Mouse (Mus musculus): ENCODE results near the gene Ccdc110. TPM values are rescaled to one million over a fixed set of nuclear protein-coding genes. Genes with fewer than 3 reads are reported as not detected.

Gene Ccdc110
- not detected in 2 replicates for polyA plus RNA-seq (2012)

DNA sequence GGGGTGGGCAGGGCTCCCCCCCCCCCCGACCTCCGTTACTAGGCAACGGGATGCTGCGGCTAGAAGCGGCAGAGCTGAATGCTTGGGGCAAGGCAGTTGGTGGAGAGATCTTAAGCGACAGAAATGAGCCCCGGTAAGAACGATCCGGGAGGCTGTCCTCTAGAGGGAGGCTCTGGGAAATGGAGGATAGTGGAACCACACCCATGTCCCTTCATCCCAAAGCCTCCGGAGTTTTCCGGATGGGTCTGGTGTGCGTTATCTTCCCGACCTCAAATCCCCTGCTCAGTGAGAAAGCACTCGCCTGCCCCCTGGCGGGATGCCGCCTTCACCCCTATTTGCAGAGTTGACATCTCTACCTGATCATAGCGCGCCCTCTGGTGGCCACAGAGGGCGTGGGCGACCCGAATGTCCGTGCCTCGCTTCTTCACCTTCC lies at the start of gene Ccdc110:
Gene Ccdc110, plus strand, starts transcription at position 38 of the 433 bp plus-strand sequence.
- TF ChIP-seq TAL1 (IDR thresholded peaks at IDR 0.05; ENCODE audit: low read length) (no peak), GATA1 (IDR thresholded peaks at IDR 0.05; ENCODE audit: low read length) (no peak)
- Histone ChIP-seq H3K4me3 (replicated peaks) (no peak within 1 kb of the TSS), H3K4me1 (ENCODE audit: control insufficient read depth) (peaks cover 2% of the 10 kb centered on the region; the same call in 1 of the 2 replicates), H3K9me3 (ENCODE audit: control insufficient read depth, low read length) (no peaks in the 10 kb centered on the region; the same call in 1 of the 2 replicates), H3K27me3 (ENCODE audit: control insufficient read depth) (no peaks in the 10 kb centered on the region), H3K36me3 (ENCODE audit: control insufficient read depth) (no peaks in the 10 kb centered on the region)

DNA sequence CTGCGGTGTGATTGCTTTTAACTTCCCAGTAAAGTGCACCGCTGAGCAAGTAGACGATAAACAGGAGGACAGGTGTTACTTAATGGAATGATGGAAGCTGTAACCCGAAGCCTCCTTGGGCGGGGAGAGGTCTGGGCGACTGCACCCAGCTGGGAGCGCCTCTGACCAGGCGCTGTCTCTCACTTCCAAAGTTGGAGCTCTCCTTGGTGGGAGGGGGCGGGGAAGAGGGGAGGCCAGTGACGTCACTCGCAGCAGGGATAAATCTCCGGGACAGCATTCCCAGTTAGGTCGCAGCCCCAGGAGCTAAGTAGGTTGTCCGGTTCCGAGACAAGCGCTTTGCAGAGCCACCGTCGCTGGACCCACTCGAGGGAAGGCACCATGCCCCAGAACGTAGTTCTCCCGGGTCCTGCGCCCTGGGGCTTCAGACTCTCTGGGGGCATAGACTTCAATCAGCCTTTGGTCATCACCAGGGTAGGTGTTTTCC lies 49.2 kb upstream of the Ccdc110 start, which contains the start of gene Pdlim3:
Gene Pdlim3, plus strand, starts transcription at position 260 of the 484 bp plus-strand sequence.
- no peak for TF ChIP-seq TAL1 (IDR thresholded peaks at IDR 0.05; ENCODE audit: low read length)
- TF ChIP-seq GATA1 (IDR thresholded peaks at IDR 0.05; ENCODE audit: low read length) = no peak
- Histone ChIP-seq H3K36me3 (ENCODE audit: control insufficient read depth) (no peaks in the 10 kb centered on the region), H3K4me1 (ENCODE audit: control insufficient read depth) (no peaks in the 10 kb centered on the region), H3K27me3 (ENCODE audit: control insufficient read depth) (peaks cover 19% of the 10 kb centered on the region), H3K4me3 (replicated peaks) (no peak within 1 kb of the TSS), H3K9me3 (ENCODE audit: control insufficient read depth, low read length) (no peaks in the 10 kb centered on the region)

DNA sequence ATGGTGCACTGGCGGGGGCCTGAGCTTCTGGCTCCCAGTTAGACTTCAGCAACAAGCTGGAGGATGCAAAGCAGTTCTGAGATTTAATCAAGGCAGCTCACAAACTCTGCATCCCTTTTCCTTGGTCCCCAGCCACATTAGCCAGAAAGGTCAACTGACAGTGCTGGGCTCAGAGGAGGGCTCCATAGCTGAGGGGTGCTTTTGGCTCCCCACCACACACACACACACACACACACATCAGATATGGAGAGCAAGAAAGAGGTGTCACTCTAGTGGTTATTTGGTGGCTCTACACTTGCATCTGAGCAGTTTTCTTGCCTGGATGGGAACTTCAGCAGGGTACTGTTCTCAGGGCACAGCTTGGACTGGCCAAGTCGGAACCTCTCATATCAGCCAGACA lies 48.6 kb upstream of the Ccdc110 start:
- Histone ChIP-seq H3K9me3 (ENCODE audit: control insufficient read depth, low read length) (no peaks in the 10 kb centered on the region), H3K27me3 (ENCODE audit: control insufficient read depth) (peaks cover 19% of the 10 kb centered on the region), H3K4me3 (replicated peaks) (no peak overlapping the region), H3K36me3 (ENCODE audit: control insufficient read depth) (no peaks in the 10 kb centered on the region), H3K4me1 (ENCODE audit: control insufficient read depth) (no peaks in the 10 kb centered on the region)
- TF ChIP-seq TAL1 (IDR thresholded peaks at IDR 0.05; ENCODE audit: low read length) = no peak
- no peak for TF ChIP-seq GATA1 (IDR thresholded peaks at IDR 0.05; ENCODE audit: low read length)

DNA sequence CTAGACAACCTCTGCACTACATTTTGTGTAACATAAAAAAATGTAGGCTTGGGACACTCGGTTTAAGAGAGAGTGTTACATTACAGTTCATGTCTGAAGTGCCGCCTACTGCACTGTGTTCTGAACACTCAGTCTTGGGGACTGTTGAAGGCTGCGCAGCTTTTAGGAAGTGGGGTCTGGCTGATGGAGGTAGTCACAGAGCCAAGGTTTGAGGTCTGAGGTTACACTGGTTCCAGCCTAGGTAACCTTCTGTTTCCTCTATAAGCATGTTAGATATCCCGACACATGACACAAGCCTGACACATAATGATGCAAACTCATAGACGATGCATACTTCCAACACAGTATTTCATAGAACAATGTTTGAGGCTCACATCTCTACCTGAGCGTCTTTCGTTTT lies 44.7 kb upstream of the Ccdc110 start:
- Histone ChIP-seq H3K36me3 (ENCODE audit: control insufficient read depth) (no peaks in the 10 kb centered on the region), H3K4me1 (ENCODE audit: control insufficient read depth) (no peaks in the 10 kb centered on the region), H3K27me3 (ENCODE audit: control insufficient read depth) (peaks cover 12% of the 10 kb centered on the region), H3K4me3 (replicated peaks) (no peak overlapping the region), H3K9me3 (ENCODE audit: control insufficient read depth, low read length) (no peaks in the 10 kb centered on the region)
- no peak for TF ChIP-seq GATA1 (IDR thresholded peaks at IDR 0.05; ENCODE audit: low read length)
- no peak for TF ChIP-seq TAL1 (IDR thresholded peaks at IDR 0.05; ENCODE audit: low read length)

DNA sequence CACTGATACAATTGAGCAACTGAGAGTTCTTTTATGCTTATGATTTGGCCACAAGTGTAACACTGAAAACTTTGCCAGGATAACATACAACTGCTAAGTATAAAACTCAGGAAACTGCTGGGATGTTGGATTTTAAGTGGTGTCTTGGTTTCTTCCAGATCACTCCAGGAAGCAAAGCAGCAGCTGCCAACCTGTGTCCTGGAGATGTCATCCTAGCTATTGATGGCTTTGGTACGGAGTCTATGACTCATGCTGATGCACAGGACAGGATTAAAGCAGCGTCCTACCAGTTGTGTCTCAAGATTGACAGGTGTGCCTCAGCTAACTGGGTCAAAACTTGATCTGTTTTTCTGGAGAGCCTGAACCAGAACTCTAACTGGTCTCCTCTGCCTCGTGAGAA lies 37.8 kb upstream of the Ccdc110 start:
- no peaks in the 10 kb centered on the region for H3K36me3 ChIP-seq (ENCODE audit: control insufficient read depth)
- H3K4me1 ChIP-seq (ENCODE audit: control insufficient read depth) = no peaks in the 10 kb centered on the region
- no peak overlapping the region for H3K4me3 ChIP-seq (replicated peaks)
- no peaks in the 10 kb centered on the region for H3K9me3 ChIP-seq (ENCODE audit: control insufficient read depth, low read length)
- no peaks in the 10 kb centered on the region for H3K27me3 ChIP-seq (ENCODE audit: control insufficient read depth)
- TF ChIP-seq TAL1 (IDR thresholded peaks at IDR 0.05; ENCODE audit: low read length) (no peak), GATA1 (IDR thresholded peaks at IDR 0.05; ENCODE audit: low read length) (no peak)

DNA sequence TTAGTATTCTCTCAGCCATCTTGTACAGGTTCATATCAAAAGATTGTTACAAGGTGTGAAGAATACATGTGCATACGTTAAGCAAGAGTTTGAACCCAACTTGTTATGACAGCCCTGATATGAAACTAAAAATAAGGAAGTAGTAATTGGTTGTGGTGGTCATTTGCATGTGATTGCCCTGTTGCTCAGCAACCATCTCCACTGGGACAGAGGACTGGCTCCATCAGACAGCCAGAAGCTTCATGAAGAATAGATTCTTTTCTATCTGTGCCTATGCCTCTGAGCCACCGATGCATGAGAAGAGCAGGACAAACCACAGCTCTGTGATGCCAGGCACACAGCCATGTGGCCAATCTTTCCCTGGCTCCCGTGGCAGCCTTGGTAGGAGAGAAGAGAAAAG lies 34.6 kb upstream of the Ccdc110 start:
- H3K27me3 ChIP-seq (ENCODE audit: control insufficient read depth) = no peaks in the 10 kb centered on the region
- no peaks in the 10 kb centered on the region for H3K9me3 ChIP-seq (ENCODE audit: control insufficient read depth, low read length)
- no peak overlapping the region for H3K4me3 ChIP-seq (replicated peaks)
- TF ChIP-seq GATA1 (IDR thresholded peaks at IDR 0.05; ENCODE audit: low read length) (no peak), TAL1 (IDR thresholded peaks at IDR 0.05; ENCODE audit: low read length) (no peak)
- H3K36me3 ChIP-seq (ENCODE audit: control insufficient read depth) = no peaks in the 10 kb centered on the region
- H3K4me1 ChIP-seq (ENCODE audit: control insufficient read depth) = no peaks in the 10 kb centered on the region

DNA sequence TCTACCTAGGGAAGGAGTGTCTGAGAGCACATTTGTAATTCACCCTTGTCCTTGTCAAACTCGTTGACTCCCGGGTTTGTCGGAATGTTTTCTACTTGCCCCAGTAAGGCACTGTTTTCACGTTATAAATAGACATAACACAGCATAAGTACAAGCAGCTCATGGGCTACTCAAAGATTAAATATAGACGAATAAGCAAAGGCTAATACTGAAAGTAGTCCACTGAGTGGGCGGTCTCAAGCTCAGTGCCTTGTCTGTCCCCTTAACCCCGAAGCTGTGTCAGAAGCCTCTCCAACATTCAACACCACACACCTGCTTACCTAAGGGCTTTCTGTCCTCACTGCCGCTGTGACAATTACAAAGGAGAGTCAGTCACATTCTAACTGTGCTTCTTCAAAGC lies 32.8 kb upstream of the Ccdc110 start:
- no peak overlapping the region for H3K4me3 ChIP-seq (replicated peaks)
- H3K9me3 ChIP-seq (ENCODE audit: control insufficient read depth, low read length) = no peaks in the 10 kb centered on the region
- no peaks in the 10 kb centered on the region for H3K27me3 ChIP-seq (ENCODE audit: control insufficient read depth)
- H3K4me1 ChIP-seq (ENCODE audit: control insufficient read depth) = no peaks in the 10 kb centered on the region
- H3K36me3 ChIP-seq (ENCODE audit: control insufficient read depth) = no peaks in the 10 kb centered on the region
- TF ChIP-seq GATA1 (IDR thresholded peaks at IDR 0.05; ENCODE audit: low read length) = no peak
- TF ChIP-seq TAL1 (IDR thresholded peaks at IDR 0.05; ENCODE audit: low read length) = no peak

DNA sequence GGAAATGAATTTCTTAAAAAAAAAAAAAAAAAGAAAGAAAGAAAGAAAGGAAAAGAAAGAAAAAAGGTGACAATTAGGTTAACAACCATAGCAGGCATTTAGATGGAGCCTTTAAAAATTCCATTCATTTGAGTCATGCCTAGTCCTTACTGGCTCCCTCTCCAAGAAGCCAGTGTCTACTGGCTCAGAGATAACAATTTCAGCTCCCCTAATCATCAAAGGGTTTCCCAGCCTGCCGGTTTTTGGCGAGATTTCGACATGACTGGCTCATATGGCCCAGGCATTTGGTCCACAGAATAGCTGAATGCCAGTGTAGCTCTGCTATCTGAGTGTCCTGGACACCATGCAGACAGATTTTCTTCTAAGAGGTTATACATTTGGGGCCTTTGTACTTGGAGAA lies 30.8 kb upstream of the Ccdc110 start:
- no peak for TF ChIP-seq TAL1 (IDR thresholded peaks at IDR 0.05; ENCODE audit: low read length)
- TF ChIP-seq GATA1 (IDR thresholded peaks at IDR 0.05; ENCODE audit: low read length) = no peak
- Histone ChIP-seq H3K27me3 (ENCODE audit: control insufficient read depth) (no peaks in the 10 kb centered on the region), H3K9me3 (ENCODE audit: control insufficient read depth, low read length) (no peaks in the 10 kb centered on the region), H3K4me3 (replicated peaks) (no peak overlapping the region), H3K4me1 (ENCODE audit: control insufficient read depth) (no peaks in the 10 kb centered on the region), H3K36me3 (ENCODE audit: control insufficient read depth) (no peaks in the 10 kb centered on the region)

DNA sequence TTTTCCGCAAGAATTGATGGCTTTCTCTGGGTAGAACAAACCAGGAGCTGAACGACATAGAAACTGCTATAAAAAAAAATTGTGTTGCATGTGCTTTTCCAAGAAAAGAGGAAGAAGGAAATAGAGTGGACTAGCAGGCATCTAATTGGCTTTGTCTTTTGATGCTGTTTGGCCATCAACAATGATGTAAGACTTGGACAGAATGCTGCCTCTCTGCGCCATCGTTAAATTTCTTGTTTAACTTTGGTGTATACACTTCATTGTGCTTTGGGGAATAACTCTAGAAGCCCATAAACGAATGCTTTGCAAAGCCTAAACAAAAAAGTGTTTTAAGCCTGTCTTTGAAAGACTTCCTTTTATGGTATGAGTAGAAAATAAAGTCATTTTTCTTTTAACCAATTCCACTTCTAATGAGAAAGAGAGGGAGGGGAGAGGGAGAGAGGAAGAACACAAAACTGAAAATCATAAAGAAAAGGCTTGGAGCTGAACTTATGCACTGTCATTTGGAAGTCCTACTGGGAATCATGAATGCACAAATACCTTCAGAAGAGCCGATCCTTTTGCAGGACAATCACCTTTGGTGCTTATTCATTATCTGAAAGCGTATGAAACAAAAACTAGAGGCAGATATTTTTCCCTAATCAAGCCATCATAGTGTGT lies 28.7 kb upstream of the Ccdc110 start:
- no peaks in the 10 kb centered on the region for H3K36me3 ChIP-seq (ENCODE audit: control insufficient read depth)
- no peaks in the 10 kb centered on the region for H3K9me3 ChIP-seq (ENCODE audit: control insufficient read depth, low read length)
- no peaks in the 10 kb centered on the region for H3K4me1 ChIP-seq (ENCODE audit: control insufficient read depth)
- no peaks in the 10 kb centered on the region for H3K27me3 ChIP-seq (ENCODE audit: control insufficient read depth)
- H3K4me3 ChIP-seq (replicated peaks) = no peak overlapping the region
- TF ChIP-seq GATA1 (IDR thresholded peaks at IDR 0.05; ENCODE audit: low read length) = no peak
- no peak for TF ChIP-seq TAL1 (IDR thresholded peaks at IDR 0.05; ENCODE audit: low read length)

Measured in erythroblast, embryonic 14.5 days (primary cell).